Mouse (Mus musculus): ENCODE measurements at regions not wholly inside any gene's neighbourhood (a gene's known extent, or its start where the extent isn't known, plus 50 kb on each side); places are given as distances from the start of the nearest gene placed in this dataset.

DNA sequence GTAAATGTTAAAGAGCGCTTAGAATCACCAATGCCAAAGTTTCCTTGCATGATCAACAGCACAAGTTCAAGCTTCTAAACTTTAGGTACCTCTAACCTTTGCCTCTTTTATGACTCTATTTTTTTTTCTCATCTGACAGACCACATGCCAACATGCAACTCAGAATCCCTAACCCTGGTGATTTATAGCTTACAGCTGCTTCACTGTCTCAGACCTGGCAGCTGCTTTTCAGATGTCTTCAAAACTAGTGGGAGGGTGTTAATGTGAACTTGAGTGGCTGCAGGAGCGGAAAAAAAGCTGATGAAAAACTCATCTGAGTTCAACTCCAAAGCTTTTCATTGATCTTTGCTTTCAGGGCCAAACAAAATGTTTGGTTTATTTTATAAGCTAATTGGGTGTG lies 246.8 kb upstream of the Gm49339 start:
- WGBS: 83% methylated on average over 2 of the region's 2 CpGs
- no peak for ATAC-seq
- no peak overlapping the region for H3K4me2 ChIP-seq (replicated peaks; ENCODE audit: low read depth)

DNA sequence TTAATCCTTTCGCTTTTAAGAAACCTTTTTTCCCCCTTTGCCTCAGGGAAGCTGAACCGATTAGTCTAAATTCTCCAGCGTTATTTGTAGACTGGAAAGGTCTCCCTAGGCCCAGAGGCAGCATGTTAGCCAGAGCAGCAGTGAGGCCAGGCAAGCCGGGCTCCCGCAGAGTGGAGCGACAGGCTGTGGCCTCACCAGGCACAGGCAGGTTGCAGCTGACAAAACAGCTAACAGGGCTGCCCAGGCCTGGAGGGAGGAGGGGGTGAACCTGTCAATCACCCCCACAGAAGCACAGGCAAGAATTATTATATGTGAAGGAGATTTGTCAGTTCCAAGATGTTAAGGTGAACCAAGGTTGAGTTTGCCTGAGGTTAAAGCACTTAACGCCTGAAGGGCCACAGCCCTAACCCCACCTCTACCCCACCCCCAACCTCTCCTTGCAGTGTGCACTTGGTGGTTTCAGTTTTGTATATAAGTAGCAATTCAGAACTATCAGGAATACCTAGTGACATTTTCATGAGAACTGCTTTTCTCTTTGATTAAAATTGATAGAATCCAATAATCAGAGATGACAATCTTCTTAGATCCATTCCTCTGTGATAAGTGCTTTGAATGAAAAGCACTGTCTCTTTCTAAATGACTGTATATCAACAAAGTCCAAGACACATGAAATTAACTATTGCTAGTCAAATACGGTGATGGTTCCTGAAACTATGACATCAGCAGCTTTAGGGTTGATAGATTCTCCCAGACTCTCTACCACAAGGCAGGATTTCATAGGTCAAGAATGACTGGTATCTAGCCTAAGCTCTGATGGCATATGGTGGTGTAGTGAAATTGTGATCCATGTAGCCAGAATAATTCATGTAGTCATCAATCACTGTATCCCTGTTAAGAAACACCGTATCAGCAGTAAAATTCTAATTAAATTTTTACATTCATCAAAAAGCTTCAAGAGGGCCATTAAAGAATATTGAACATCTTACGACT lies 244.5 kb upstream of the Gm49339 start:
- TF ChIP-seq CTCF (IDR thresholded peaks at IDR 0.05; ENCODE audit: low read depth): no peak
- H3K4me2 ChIP-seq (replicated peaks; ENCODE audit: low read depth): no peak overlapping the region
- WGBS: 42% methylated on average over 10 of the region's 10 CpGs
- no peaks in the 10 kb centered on the region for H3K9me3 ChIP-seq (ENCODE audit: control insufficient read depth)
- no peaks in the 10 kb centered on the region for H3K4me1 ChIP-seq (replicated peaks; ENCODE audit: control insufficient read depth, insufficient read depth, low read length)
- H3K27me3 ChIP-seq (replicated peaks; ENCODE audit: control insufficient read depth, insufficient read depth, low read length): no peaks in the 10 kb centered on the region
- no peaks in the 10 kb centered on the region for H3K36me3 ChIP-seq (ENCODE audit: control insufficient read depth, insufficient read depth)
- no peak overlapping the region for H3K4me3 ChIP-seq (ENCODE audit: low read depth, low read length)
- ATAC-seq: no peak
- no peak overlapping the region for H3K27ac ChIP-seq (ENCODE audit: low read depth, low read length)
- H3K9ac ChIP-seq (ENCODE audit: low read depth, low read length): no peak overlapping the region

More for the DNA sequence above, 246.8 kb upstream of the Gm49339 start:
- Histone ChIP-seq H3K4me3 (ENCODE audit: low read depth, low read length) (no peak overlapping the region), H3K27me3 (replicated peaks; ENCODE audit: control insufficient read depth, insufficient read depth, low read length) (no peaks in the 10 kb centered on the region), H3K36me3 (ENCODE audit: control insufficient read depth, insufficient read depth) (no peaks in the 10 kb centered on the region), H3K9me3 (ENCODE audit: control insufficient read depth) (no peaks in the 10 kb centered on the region), H3K4me1 (replicated peaks; ENCODE audit: control insufficient read depth, insufficient read depth, low read length) (no peaks in the 10 kb centered on the region), H3K9ac (ENCODE audit: low read depth, low read length) (no peak overlapping the region), H3K27ac (ENCODE audit: low read depth, low read length) (no peak overlapping the region)
- TF ChIP-seq CTCF (IDR thresholded peaks at IDR 0.05; ENCODE audit: low read depth): no peak

DNA sequence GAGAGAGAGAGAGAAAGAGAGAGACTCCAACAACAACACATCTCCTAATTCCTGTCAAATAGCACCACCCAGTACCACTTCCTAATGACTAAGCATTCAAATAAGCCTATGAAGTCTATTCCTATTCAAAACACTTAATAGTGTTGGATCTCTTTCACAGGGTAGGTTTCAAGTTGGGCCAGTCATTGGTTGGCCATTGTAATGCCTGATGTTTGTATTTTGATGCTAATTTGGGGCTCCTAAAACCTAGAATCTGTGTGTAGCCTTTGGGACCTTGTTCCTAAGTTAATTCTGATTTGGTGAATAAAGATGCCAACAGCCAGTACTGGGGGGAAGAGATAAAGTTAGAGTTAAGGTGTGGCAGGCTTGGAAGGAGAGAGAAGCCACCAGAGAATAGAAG lies 242.3 kb upstream of the Gm49339 start:
- no peak for ATAC-seq

DNA sequence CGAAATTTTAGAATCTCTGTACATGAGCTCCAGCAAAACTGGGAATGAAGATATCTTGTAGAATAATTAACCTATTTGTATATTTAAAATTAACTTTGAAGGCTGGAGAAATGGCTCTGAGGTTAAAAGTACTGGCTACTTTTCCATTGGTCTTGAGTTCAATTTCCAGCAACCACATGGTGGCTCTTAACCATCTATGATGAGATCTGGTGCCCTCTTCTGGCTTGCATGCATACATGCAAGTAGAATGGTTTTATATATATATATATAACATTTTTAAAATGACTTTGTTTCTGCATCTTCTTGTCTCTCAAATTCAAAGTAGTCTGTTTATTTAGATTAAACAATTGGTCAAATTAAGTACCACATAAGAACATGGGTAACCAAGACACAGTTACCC lies 227.0 kb upstream of the Gm49339 start:
- no peaks in the 10 kb centered on the region for H3K4me1 ChIP-seq (replicated peaks; ENCODE audit: control insufficient read depth, insufficient read depth, low read length)
- WGBS: 95% methylated on average over 1 of the region's 1 CpGs
- no peak for ATAC-seq

More for the DNA sequence above, 242.3 kb upstream of the Gm49339 start:
- no peak for TF ChIP-seq CTCF (IDR thresholded peaks at IDR 0.05; ENCODE audit: low read depth)
- Histone ChIP-seq H3K4me1 (replicated peaks; ENCODE audit: control insufficient read depth, insufficient read depth, low read length) (no peaks in the 10 kb centered on the region), H3K27ac (ENCODE audit: low read depth, low read length) (no peak overlapping the region), H3K9me3 (ENCODE audit: control insufficient read depth) (no peaks in the 10 kb centered on the region), H3K36me3 (ENCODE audit: control insufficient read depth, insufficient read depth) (no peaks in the 10 kb centered on the region), H3K9ac (ENCODE audit: low read depth, low read length) (no peak overlapping the region), H3K4me2 (replicated peaks; ENCODE audit: low read depth) (no peak overlapping the region), H3K27me3 (replicated peaks; ENCODE audit: control insufficient read depth, insufficient read depth, low read length) (no peaks in the 10 kb centered on the region), H3K4me3 (ENCODE audit: low read depth, low read length) (no peak overlapping the region)

DNA sequence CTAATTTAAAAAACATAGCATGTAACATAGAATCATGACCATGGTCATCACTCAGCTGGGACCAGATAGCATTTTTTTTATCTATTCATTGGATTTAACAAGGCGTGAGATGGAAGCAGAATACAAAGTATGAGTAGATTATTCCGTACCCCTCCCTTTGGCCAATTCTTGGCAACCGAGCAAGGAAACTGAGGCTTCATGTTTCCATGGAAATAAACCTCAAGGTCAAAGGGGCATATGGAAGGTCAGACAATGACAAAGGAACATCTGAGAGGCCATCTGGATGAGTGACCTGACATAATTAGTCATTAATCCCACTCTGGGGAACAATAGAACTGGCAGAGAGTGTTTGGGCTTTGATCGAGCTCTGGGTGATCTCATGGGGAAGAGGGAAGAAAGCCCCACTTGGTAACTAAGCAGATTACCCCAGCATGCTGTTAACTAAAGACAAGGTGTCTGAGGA lies 222.8 kb upstream of the Gm49339 start:
- Histone ChIP-seq H3K9me3 (ENCODE audit: control insufficient read depth) (no peaks in the 10 kb centered on the region), H3K4me2 (replicated peaks; ENCODE audit: low read depth) (no peak overlapping the region), H3K4me3 (ENCODE audit: low read depth, low read length) (no peak overlapping the region), H3K36me3 (ENCODE audit: control insufficient read depth, insufficient read depth) (no peaks in the 10 kb centered on the region), H3K9ac (ENCODE audit: low read depth, low read length) (no peak overlapping the region), H3K4me1 (replicated peaks; ENCODE audit: control insufficient read depth, insufficient read depth, low read length) (no peaks in the 10 kb centered on the region), H3K27ac (ENCODE audit: low read depth, low read length) (no peak overlapping the region), H3K27me3 (replicated peaks; ENCODE audit: control insufficient read depth, insufficient read depth, low read length) (no peaks in the 10 kb centered on the region)
- no peak for TF ChIP-seq CTCF (IDR thresholded peaks at IDR 0.05; ENCODE audit: low read depth)
- 45% methylated on average over 4 of the region's 4 CpGs for WGBS
- no peak for ATAC-seq

More for the DNA sequence above, 227.0 kb upstream of the Gm49339 start:
- Histone ChIP-seq H3K4me2 (replicated peaks; ENCODE audit: low read depth) (no peak overlapping the region), H3K27ac (ENCODE audit: low read depth, low read length) (no peak overlapping the region), H3K9me3 (ENCODE audit: control insufficient read depth) (no peaks in the 10 kb centered on the region), H3K9ac (ENCODE audit: low read depth, low read length) (no peak overlapping the region), H3K27me3 (replicated peaks; ENCODE audit: control insufficient read depth, insufficient read depth, low read length) (no peaks in the 10 kb centered on the region), H3K4me3 (ENCODE audit: low read depth, low read length) (no peak overlapping the region), H3K36me3 (ENCODE audit: control insufficient read depth, insufficient read depth) (no peaks in the 10 kb centered on the region)
- TF ChIP-seq CTCF (IDR thresholded peaks at IDR 0.05; ENCODE audit: low read depth): no peak

DNA sequence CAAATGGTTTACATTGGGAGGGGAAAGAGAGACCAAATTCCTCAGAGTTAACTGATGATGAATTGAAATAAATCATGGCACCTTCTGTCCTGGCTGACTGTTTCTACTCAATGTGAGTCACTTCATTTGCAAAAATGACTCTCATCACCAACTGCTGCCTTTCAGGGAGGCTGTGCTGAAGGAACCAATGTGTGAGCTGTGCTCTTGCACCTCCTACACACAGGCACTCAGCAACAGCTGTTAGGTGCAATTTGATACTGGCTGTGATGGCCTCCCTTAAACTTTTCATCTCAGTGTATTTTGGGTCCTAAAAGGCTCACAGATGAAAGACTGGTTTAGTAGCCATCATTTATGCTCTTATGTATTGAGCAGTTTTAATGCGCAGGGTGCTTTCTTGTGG lies 209.0 kb upstream of the Gm49339 start:
- Histone ChIP-seq H3K4me2 (replicated peaks; ENCODE audit: low read depth) (no peak overlapping the region), H3K27ac (ENCODE audit: low read depth, low read length) (no peak overlapping the region), H3K9me3 (ENCODE audit: control insufficient read depth) (no peaks in the 10 kb centered on the region), H3K36me3 (ENCODE audit: control insufficient read depth, insufficient read depth) (no peaks in the 10 kb centered on the region), H3K4me1 (replicated peaks; ENCODE audit: control insufficient read depth, insufficient read depth, low read length) (no peaks in the 10 kb centered on the region), H3K9ac (ENCODE audit: low read depth, low read length) (no peak overlapping the region), H3K27me3 (replicated peaks; ENCODE audit: control insufficient read depth, insufficient read depth, low read length) (no peaks in the 10 kb centered on the region), H3K4me3 (ENCODE audit: low read depth, low read length) (no peak overlapping the region)
- ATAC-seq: no peak
- 97% methylated on average over 1 of the region's 1 CpGs for WGBS
- no peak for TF ChIP-seq CTCF (IDR thresholded peaks at IDR 0.05; ENCODE audit: low read depth)

Data from intestine, postnatal 0 days (tissue).